Mouse (Mus musculus): Measurements from ENCODE around the gene Nudt22. TPM values are rescaled to one million over a fixed set of nuclear protein-coding genes. Genes with fewer than 3 reads are reported as not detected.

Gene Nudt22
- total RNA-seq (2021), result 10 to 100 TPM; 27.3 to 29.7 TPM

DNA sequence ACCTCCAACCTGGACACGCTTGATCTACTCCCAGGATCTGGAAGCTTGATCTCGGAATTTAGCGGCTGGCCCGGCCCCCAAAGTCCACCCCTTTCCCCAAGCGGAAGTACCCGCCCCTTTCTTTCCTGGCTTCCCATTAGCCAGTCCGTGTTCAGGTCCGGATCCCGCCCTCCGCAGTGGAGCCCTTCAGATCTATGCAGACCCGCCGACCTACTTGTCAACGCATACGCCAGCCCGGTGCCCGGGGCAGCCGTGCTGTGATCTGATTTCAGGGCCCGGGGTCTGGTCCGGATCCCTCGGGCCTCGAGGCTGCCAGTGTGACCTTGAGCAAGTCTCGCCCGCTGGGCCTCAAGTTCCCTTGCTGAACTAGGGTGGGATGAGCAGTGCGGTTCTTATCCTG lies at the start of gene Nudt22, which contains the start of gene Trpt1:
Nudt22 (minus strand) TSS at position 112 of the 400 bp plus-strand sequence.
Trpt1 (plus strand) TSS at position 126 of the 400 bp plus-strand sequence.
- DNase-seq, result peak; percentile 93 to 94
- intact Hi-C loops (cut with DNase I), result loop anchor here (5.0 kb wide), 1 partner anchor 41 kb away; the partner anchor contains the start of gene Stip1

GRCm38 (mm10) chr19:7044706-7045105 lies 48.8 kb upstream of the Nudt22 start:
- DNase-seq, result peak; percentile 51 to 57
- intact Hi-C loops (cut with DNase I), result no loop called here

DNA sequence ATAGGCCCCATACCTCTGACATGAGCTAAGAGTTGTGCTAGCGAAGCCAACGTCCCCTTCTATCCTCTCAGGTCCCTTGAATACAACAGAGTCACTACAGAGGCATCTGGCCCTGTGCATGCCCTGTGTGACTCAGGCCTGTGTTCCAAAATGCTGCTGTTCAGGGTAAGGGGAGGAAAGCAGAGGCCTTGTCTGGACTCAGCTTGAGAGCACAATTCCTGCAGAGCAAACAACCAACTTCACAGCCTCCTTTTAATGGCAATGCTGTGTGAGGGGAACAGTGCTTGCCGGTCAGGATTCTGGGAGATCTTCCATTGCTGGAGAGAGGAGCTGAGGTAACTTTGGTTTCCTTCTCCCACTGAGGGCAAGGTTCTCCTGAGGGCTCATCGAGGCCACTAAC lies 48.4 kb upstream of the Nudt22 start:
- DNase-seq, result peak in 1 of 2 experiments; percentile 13
- intact Hi-C loops (cut with DNase I), result no loop called here

DNA sequence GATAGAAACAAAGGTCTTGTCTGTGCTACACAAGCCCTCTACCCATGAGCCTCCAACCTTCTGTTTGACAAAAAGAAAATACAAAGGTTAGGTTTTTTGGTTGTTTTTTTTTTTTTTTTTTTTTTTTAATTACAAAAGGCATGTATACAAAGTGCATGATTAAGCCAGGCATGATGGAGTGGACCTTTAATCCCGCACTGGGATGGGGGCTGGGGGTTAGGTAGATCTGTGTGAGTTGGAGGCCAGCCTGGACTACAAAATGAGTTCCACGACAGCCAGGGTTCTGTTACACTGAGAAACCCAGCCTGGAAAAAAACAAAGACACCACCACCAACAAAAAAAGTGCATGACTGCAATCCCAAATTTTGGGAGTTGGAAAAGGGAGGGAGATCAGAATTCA lies 45.3 kb upstream of the Nudt22 start:
- intact Hi-C loops (cut with DNase I), result no loop called here
- no peak for DNase-seq

- DNase-seq, result no peak
- intact Hi-C loops (cut with DNase I), result no loop called here
These were observed 44.8 kb upstream of the Nudt22 start for GRCm38 (mm10) chr19:7040637-7041130.

DNA sequence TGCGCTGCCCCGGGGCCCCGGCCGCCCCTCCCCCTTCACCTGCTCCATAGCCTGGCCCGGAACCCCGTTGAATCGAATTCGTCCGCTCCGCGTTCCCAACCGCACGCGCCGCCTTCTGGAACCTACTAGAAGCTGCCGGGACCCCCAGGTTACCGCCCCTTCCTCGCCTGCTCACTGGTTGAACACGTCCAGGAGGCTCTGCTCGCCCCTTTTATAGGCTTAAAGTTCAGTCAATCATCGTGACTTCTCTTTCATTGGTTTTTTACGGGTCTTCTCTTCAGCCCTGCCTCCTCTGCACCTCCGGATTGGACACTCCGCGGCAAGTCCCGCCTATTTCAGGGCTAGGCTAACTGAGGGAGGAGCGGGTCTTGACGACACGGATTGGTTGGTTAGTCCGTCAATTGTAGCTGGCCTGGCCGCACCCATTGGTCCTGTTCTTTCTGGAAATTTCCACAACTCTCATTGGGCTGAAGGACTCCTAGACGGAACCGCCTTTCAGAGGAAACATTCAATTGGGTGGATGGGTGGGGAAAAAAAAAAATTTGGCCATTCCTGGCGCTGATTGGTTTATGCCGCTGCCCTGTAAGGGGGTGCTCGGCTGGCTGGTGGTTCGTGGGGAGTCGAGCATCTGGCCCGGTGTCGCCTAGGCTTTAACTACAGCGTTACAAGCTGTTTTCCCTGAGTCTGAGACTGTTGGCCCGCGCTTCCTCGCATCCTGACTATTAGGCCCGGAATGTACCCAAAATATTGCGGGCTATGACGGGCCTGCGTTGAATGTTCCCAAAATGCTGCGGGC lies 44.1 kb upstream of the Nudt22 start, which contains the start of gene Stip1:
Stip1 (minus strand) TSS at position 127 of the 796 bp plus-strand sequence.
- intact Hi-C loops (cut with DNase I), result loop anchor here (5.0 kb wide), 1 partner anchor 43 kb away; the partner anchor contains the start of genes Nudt22 and Trpt1
- peak; percentile 100 for DNase-seq

DNA sequence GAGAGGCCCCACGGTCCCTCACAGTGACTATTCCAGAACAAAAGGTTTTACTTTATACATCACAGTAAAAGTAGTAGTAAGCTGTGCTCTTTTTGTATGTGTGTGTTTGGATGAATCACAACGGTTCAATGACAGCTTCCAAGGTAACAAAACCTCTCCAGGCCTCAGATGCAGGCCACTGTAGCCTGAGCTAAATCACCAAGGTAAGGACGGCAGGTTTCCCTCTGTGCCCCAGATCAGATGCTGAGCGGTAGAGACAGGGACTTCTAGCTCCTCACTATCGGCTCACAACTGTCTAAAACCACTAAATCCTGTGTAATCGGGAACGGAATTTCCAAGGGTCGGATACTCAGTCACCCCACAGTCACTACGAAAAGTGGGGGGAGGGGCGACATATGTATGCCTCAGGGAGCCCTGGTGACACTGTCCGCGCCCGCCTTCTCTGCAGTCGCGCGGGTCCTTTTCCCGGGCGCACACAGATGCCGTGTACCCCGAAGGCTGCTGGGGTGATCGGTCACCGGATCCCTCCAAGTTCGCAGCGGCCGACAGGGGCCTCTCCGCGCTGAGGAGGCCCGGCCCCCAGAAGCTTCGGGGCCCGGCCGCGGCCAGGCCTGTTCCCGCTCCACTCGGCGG lies 43.3 kb upstream of the Nudt22 start:
- intact Hi-C loops (cut with DNase I), result loop anchor here (5.0 kb wide), 1 partner anchor 42 kb away; the partner anchor contains the start of genes Nudt22 and Trpt1
- peak; percentile 57 to 68 for DNase-seq

- intact Hi-C loops (cut with DNase I), result no loop called here
- DNase-seq, result no peak
These were observed 38.1 kb upstream of the Nudt22 start for GRCm38 (mm10) chr19:7034006-7034405.

DNA sequence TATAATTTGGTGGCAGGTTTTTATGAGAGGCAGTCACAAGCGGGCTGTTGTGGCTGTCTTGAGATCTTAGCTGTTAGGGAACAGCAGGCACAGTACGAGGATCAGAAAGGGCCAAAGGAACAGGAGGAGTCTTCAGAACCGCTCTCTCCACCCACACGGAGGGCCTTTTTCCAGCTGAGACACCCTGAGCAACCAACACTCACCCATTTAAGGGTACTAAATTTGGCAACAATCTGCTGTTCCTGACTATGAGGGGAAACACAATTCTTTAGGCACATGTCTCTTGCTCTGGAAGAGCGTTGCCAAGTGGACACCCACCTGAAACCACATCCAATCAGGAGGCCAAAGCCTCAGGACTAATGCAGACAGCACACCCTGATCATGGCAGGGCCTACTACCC lies 33.6 kb upstream of the Nudt22 start:
- intact Hi-C loops (cut with DNase I), result loop anchor here (10.0 kb wide), 1 partner anchor 545 kb away; no protein-coding TSS in a partner anchor
- no peak for DNase-seq

GRCm38 (mm10) chr19:7020224-7020641 lies 24.3 kb upstream of the Nudt22 start:
- intact Hi-C loops (cut with DNase I), result loop anchor here (2.0 to 10.0 kb wide), 3 partner anchors 41 to 535 kb away; partner anchors contain the start of gene Catsperz
- DNase-seq, result peak; percentile 70 to 80

DNA sequence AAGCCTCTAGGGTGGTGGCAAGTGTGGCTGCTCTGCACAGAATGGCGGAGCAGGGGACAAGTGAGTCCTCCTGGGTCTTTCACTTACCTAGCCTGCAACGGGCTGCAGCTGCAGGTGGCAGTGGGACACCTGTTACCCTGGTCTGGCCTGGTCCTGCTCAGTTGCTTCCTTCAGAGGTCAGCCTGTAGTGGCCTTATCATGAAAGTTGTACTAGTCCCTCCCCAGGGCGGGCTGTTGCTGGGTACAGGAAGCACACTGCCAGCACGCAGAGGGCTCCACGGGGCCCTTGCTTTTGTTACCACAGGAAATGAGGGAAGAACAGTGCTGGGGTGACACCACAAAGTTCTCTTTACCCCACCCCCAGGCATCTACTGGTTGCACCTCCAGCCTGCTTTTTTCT lies 23.3 kb upstream of the Nudt22 start, which contains the start of gene Fermt3:
Fermt3 (minus strand) TSS at position 279 of the 400 bp plus-strand sequence.
- peak; percentile 41 to 52 for DNase-seq
- intact Hi-C loops (cut with DNase I), result no loop called here

DNA sequence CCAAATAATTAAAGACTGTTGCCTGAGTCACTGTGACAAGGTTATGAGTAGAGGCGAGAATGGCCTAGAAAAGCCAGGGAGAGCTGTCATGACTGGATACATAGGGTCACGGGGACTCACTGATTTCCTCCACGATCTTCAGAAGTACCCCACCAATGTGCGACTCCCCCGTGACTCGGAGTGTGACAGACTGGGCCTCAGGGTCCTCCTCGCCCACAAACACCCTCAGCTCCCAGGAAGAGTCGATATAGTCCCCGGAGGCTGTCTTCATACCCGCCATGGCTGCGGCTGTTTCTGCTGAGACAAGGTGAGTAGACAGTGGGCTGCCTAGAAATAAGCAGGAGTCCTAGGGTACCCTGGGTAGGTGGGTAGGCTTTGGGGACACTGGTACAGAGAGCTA lies 22.6 kb upstream of the Nudt22 start:
- DNase-seq, result no peak
- intact Hi-C loops (cut with DNase I), result no loop called here

DNA sequence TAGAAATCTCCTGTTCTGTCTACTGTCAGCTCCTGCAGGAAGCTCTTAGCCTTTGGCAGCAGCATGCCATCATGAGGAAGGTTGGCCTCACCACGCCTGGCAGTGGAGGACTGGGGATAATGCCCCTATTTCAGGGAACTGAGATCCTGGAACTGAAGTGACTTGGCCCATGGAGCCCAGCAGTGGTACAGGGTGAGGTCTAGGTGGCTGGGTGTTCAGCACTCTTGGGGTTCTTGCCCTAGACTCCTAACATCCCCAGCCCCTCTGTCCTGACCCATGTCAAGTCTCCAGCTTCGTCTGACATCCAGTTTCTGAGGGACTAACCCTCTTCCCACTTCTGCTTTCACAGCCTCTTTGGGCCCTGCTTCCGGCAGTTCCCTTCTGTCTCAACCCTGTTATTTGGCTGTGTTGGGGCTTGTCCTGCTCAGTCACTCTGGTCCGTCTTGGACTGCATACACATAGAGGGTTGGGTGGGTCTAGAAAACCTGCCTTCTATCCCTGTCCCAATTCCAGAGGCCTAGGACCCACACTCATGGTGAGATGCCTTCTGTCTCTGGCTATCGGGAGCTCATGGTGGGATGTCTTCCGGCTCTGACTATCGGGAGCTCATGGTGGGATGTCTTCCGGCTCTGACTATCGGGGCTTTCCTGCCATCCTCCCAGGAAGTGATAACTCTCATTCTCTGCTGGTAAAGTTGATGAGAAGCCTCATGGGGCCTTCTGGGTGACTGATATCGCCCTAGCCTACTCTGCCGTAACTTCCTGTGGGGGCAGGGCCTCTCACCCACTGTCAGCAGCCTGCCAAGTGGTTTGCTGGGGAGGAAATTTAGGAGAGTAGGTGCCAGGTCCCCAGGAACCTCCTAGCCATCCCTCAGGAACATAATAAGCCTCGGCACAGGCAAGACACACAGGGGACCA lies 21.9 kb upstream of the Nudt22 start:
- intact Hi-C loops (cut with DNase I), result no loop called here
- DNase-seq, result peak in 1 of 2 experiments; percentile 33

DNA sequence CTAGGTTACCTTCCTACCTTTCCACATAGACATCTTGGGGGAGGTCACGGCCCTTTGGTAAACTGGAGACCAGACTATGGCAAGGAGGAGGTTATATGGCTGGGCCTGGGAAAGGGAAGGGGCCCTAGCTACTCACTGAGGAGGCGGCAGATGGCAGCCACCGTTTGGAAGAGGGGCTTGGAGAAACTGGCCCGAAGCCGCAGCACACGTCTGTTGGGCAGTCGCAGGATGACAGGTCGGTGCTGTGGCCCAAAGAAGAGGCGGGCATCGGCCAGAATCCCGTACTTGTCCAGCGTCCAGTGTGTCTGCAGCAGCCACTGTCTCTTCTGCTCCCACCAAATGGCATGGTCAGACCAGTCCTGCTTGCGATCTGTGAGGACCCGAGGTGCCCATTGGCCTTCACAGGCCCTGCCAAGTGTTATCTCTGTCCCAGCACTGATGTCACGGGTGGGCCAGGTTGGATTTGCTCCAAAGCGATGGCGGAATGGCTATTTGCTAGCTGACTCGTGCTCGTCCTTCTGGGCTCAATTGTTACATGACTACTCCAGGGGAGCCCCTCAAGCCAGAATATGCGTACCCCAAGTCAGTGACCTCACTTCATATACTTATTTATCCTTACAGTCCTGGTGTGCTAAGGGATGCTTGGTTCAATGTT lies 18.7 kb upstream of the Nudt22 start:
- DNase-seq, result no peak
- intact Hi-C loops (cut with DNase I), result no loop called here

- intact Hi-C loops (cut with DNase I), result no loop called here
- no peak for DNase-seq
These were observed 18.1 kb upstream of the Nudt22 start for GRCm38 (mm10) chr19:7013984-7014383.

DNA sequence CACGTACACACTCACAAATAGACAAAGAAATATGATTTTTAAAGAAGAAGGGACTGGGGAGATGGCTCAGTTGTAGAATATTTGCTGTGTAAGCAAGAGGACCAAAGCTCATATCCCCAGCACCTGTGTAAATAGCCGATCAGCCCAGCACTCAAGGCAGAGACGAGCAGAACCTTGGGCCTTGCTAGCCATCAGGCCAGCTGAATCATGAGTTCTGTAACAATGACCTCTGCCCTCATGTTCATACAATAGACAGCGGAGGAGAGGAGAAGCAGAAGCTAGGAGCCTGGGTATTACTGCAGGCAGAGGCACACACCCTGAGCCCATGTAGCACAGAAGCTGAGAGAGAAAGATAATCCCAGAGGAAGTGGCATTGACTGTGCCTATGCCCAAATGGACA lies 16.5 kb upstream of the Nudt22 start:
- intact Hi-C loops (cut with DNase I), result no loop called here
- DNase-seq, result no peak

DNA sequence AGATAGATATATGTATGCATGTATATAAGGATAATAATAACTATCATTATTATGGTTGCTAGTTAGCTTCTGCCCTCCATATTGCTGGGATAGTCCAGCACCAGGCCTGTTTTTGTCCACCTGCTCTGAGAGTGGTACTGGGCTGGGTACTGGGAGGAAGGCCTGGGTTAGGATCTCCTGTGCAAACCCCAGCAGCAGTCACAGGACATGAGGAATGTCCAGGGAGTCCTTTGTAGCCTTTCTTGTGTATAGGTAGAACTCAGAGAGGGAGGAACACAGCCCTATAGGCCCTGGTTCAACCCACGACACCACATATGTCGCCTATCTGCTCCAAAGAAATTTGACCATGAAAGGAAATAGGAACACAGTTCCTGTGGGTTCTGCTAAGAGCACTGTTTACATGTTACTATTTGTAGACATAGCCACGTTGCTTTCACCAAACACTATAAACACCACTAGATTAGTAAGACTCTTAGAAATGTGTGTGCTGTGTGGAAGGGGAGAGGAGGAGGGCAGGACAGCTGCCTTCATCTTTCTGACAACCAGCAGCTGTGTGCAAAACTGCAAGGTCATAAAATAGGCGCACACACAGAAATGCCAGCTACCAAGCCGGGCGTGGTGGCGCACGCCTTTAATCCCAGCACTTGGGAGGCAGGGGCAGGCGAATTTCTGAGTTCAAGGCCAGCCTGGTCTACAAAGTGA lies 11.1 kb upstream of the Nudt22 start:
- intact Hi-C loops (cut with DNase I), result no loop called here
- no peak for DNase-seq

GRCm38 (mm10) chr19:6999360-7000063 lies 3.6 kb upstream of the Nudt22 start:
- intact Hi-C loops (cut with DNase I), result loop anchor here (5.0 kb wide), 1 partner anchor 38 kb away; the partner anchor contains the start of gene Stip1
- DNase-seq, result peak in 1 of 2 experiments; percentile 3

Data from heart, postnatal 10 days (tissue).